Mouse (Mus musculus) forebrain, embryonic 11.5 days (tissue): ENCODE results near the gene Dhps. TPM values are rescaled to one million over a fixed set of nuclear protein-coding genes. Genes with fewer than 3 reads are reported as not detected.
"Not testable (repeated sequence)": the region's sequence is repeated elsewhere in the genome, so short reads cannot be mapped to it uniquely, and the experiment has no call there.

ENCODE experiments used
- ATAC-seq: fragments of 200-750 bp; cut with Nextera tagmentation; replicated peaks from 2 replicates; pipeline ENCODE4 v1.8.0; 2017; ENCODE audit warnings: moderate TSS enrichment; ENCODE audit not compliant: low FRiP score
- DNase-seq: peaks from one replicate; pipeline ENCODE4 v3.0.0-alpha.2; 2017; ENCODE audit warnings: low spot score
- H3K27ac ChIP-seq: fragments of 300-500 bp; sonication (generic); 2 replicates; pipeline ENCODE4 v1.5.1; 2014; ENCODE audit warnings: low read depth, low read length
- H3K27me3 ChIP-seq: fragments of 300-500 bp; sonication (generic); 2 replicates; pipeline ENCODE4 v1.6.1; 2014; ENCODE audit warnings: mild to moderate bottlenecking, low read length, mixed read lengths; ENCODE audit not compliant: control insufficient read depth, insufficient read depth
- H3K36me3 ChIP-seq: fragments of 300-500 bp; sonication (generic); 2 replicates; pipeline ENCODE4 v1.6.1; 2014; ENCODE audit warnings: mild to moderate bottlenecking, low read length, moderate library complexity, mixed read lengths; ENCODE audit not compliant: control insufficient read depth, insufficient read depth
- H3K4me1 ChIP-seq: fragments of 300-500 bp; sonication (generic); replicated peaks from 2 replicates; pipeline ENCODE4 v1.6.1; 2014; ENCODE audit warnings: low read length, mixed read lengths; ENCODE audit not compliant: control insufficient read depth, insufficient read depth
- H3K4me2 ChIP-seq: fragments of 300-500 bp; sonication (generic); 2 replicates; pipeline ENCODE4 v1.6.1; 2014; ENCODE audit warnings: low read depth, mild to moderate bottlenecking, low read length, moderate library complexity, mixed read lengths; ENCODE audit not compliant: severe bottlenecking
- H3K4me3 ChIP-seq: fragments of 300-500 bp; sonication (generic); 2 replicates; pipeline ENCODE4 v1.5.1; 2014; ENCODE audit warnings: low read depth, low read length
- H3K9ac ChIP-seq: fragments of 300-500 bp; sonication (generic); 2 replicates; pipeline ENCODE4 v1.6.1; 2014; ENCODE audit warnings: low read length
- H3K9me3 ChIP-seq: fragments of 300-500 bp; sonication (generic); 2 replicates; pipeline ENCODE4 v1.6.1; 2016; ENCODE audit warnings: low read length, mixed read lengths; ENCODE audit not compliant: control insufficient read depth
- WGBS: fragments of 180-500 bp; shearing (Covaris S2); extraction: QIAGEN DNeasy Blood & Tissue Kit; methylation state at CpG from one replicate; pipeline ENCODE4 v1.1.7; 2014; 5-methylcytosine and 5-hydroxymethylcytosine counted together
- polyA plus RNA-seq: library from polyadenylated mRNA; unstranded; fragments of >200 nt; fragmentation: Nextera tagmentation; extraction: Ambion mirVana; gene quantifications from 2 replicates; pipeline ENCODE4 v1.2.1, GENCODE M21; 2014

Dhps gene
- polyA plus RNA-seq, 1 experiment from 2014 or later, result 63.5 TPM

GRCm38 (mm10) chr8:85080532-85081215 is 9.1 kb downstream of the Dhps start, which contains the start of gene Wdr83os:
Gene Wdr83os, plus strand, starts transcription at chr8:85080740.
- H3K4me1 ChIP-seq, result peaks cover 4% of the 10 kb centered on the region; the same call in 1 of the 2 replicates
- DNase-seq (peak; percentile 71), ATAC-seq (peak; percentile 34)
- H3K36me3 ChIP-seq, result no peaks in the 10 kb centered on the region
- H3K9ac ChIP-seq, result peak within 1 kb of the TSS; percentile 86
- no peaks in the 10 kb centered on the region for H3K27me3 ChIP-seq
- WGBS, result under 1% methylated on average over 30 of the region's 30 CpGs
- peak within 1 kb of the TSS; percentile 76 for H3K4me2 ChIP-seq
- peak within 1 kb of the TSS; percentile 61 for H3K4me3 ChIP-seq
- no peak within 1 kb of the TSS for H3K27ac ChIP-seq
- H3K9me3 ChIP-seq, result no peaks in the 10 kb centered on the region

GRCm38 (mm10) chr8:85081216-85081555 is 9.6 kb downstream of the Dhps start, which contains the start of gene Wdr83:
Gene Wdr83, minus strand, starts transcription at chr8:85081306.
- Histone ChIP-seq H3K36me3 (no peaks in the 10 kb centered on the region), H3K27ac (no peak within 1 kb of the TSS)
- 2% methylated on average over 9 of the region's 9 CpGs for WGBS

GRCm38 (mm10) chr8:85082169-85082568 is 10.6 kb downstream of the Dhps start:
- not testable (repeated sequence) for H3K9ac ChIP-seq, DNase-seq, H3K27me3 ChIP-seq, H3K36me3 ChIP-seq, ATAC-seq, H3K4me2 ChIP-seq, H3K27ac ChIP-seq, H3K4me3 ChIP-seq, H3K4me1 ChIP-seq, H3K9me3 ChIP-seq
- WGBS, result 93% methylated on average over 4 of the region's 4 CpGs

More at GRCm38 (mm10) chr8:85081216-85081555, 9.6 kb downstream of the Dhps start, which contains the start of gene Wdr83:
- ATAC-seq, result peak; percentile 38
- peak within 1 kb of the TSS; percentile 76 for H3K4me2 ChIP-seq
- peak within 1 kb of the TSS; percentile 86 for H3K9ac ChIP-seq
- peak within 1 kb of the TSS; percentile 61 for H3K4me3 ChIP-seq
- no peaks in the 10 kb centered on the region for H3K27me3 ChIP-seq
- H3K9me3 ChIP-seq, result no peaks in the 10 kb centered on the region
- peak; percentile 65 for DNase-seq
- peaks cover 4% of the 10 kb centered on the region; the same call in 1 of the 2 replicates for H3K4me1 ChIP-seq

GRCm38 (mm10) chr8:85083108-85083813 is 11.7 kb downstream of the Dhps start, which contains the start of gene Man2b1:
Gene Man2b1, plus strand, starts transcription at chr8:85083270.
- no peak within 1 kb of the TSS for H3K27ac ChIP-seq

GRCm38 (mm10) chr8:85084633-85085032 is 13.1 kb downstream of the Dhps start:
- Histone ChIP-seq H3K36me3 (no peaks in the 10 kb centered on the region; the same call in 1 of the 2 replicates), H3K27me3 (no peaks in the 10 kb centered on the region), H3K4me3 (no peak overlapping the region), H3K9ac (no peak overlapping the region), H3K27ac (no peak overlapping the region), H3K4me2 (no peak overlapping the region), H3K4me1 (peaks cover 3% of the 10 kb centered on the region; the same call in 1 of the 2 replicates), H3K9me3 (no peaks in the 10 kb centered on the region)
- WGBS, result 93% methylated on average over 8 of the region's 8 CpGs
- ATAC-seq (no peak), DNase-seq (no peak)

More at GRCm38 (mm10) chr8:85083108-85083813, 11.7 kb downstream of the Dhps start, which contains the start of gene Man2b1:
- ATAC-seq (peak; percentile 85), DNase-seq (peak; percentile 85)
- H3K9me3 ChIP-seq, result no peaks in the 10 kb centered on the region
- H3K4me3 ChIP-seq, result peak within 1 kb of the TSS; percentile 53
- WGBS, result 2% methylated on average over 30 of the region's 30 CpGs
- peaks cover 4% of the 10 kb centered on the region; the same call in 1 of the 2 replicates for H3K4me1 ChIP-seq
- no peaks in the 10 kb centered on the region; the same call in 1 of the 2 replicates for H3K36me3 ChIP-seq
- peak within 1 kb of the TSS; percentile 68 for H3K9ac ChIP-seq
- no peaks in the 10 kb centered on the region for H3K27me3 ChIP-seq
- H3K4me2 ChIP-seq, result peak within 1 kb of the TSS; percentile 81

- WGBS, result 83% methylated on average over 3 of the region's 3 CpGs
- Histone ChIP-seq H3K9me3 (no peaks in the 10 kb centered on the region), H3K4me1 (peaks cover 2% of the 10 kb centered on the region; the same call in 1 of the 2 replicates), H3K4me2 (no peak overlapping the region), H3K9ac (no peak overlapping the region), H3K27ac (no peak overlapping the region), H3K27me3 (no peaks in the 10 kb centered on the region), H3K36me3 (no peaks in the 10 kb centered on the region; the same call in 1 of the 2 replicates), H3K4me3 (no peak overlapping the region)
- DNase-seq (no peak), ATAC-seq (no peak)
These were observed 14.7 kb downstream of the Dhps start for GRCm38 (mm10) chr8:85086238-85086637.

- ATAC-seq (no peak), DNase-seq (no peak)
- Histone ChIP-seq H3K4me2 (no peak overlapping the region), H3K27ac (no peak overlapping the region), H3K9ac (no peak overlapping the region), H3K4me1 (no peaks in the 10 kb centered on the region), H3K9me3 (no peaks in the 10 kb centered on the region), H3K4me3 (no peak overlapping the region), H3K36me3 (no peaks in the 10 kb centered on the region; the same call in 1 of the 2 replicates), H3K27me3 (no peaks in the 10 kb centered on the region)
- WGBS, result 86% methylated on average over 2 of the region's 2 CpGs
These were observed 17.2 kb downstream of the Dhps start for GRCm38 (mm10) chr8:85088771-85089170.

- no peaks in the 10 kb centered on the region for H3K27me3 ChIP-seq
- no peak overlapping the region for H3K4me3 ChIP-seq
- H3K27ac ChIP-seq, result no peak overlapping the region
- DNase-seq (no peak), ATAC-seq (no peak)
- no peaks in the 10 kb centered on the region for H3K4me1 ChIP-seq
- H3K4me2 ChIP-seq, result no peak overlapping the region
- no peaks in the 10 kb centered on the region; the same call in 1 of the 2 replicates for H3K36me3 ChIP-seq
- H3K9me3 ChIP-seq, result no peaks in the 10 kb centered on the region
- H3K9ac ChIP-seq, result no peak overlapping the region
- WGBS, result 90% methylated on average over 11 of the region's 11 CpGs
These were observed 19.3 kb downstream of the Dhps start for GRCm38 (mm10) chr8:85090856-85091255.
